Mouse (Mus musculus) brain, embryonic 14.5 days (tissue): ENCODE measurements around the gene Gm3415.

Source experiments
- CTCF ChIP-seq: fragments of 200-500 bp; IDR thresholded peaks from 2 replicates; pipeline ENCODE4 v1.5.1; 2012; ENCODE audit warnings: inconsistent platforms, mild to moderate bottlenecking, moderate library complexity, borderline replicate concordance; ENCODE audit not compliant: insufficient read depth, insufficient read length; ENCODE audit errors: extremely low read depth
- POLR2A ChIP-seq: fragments of 200-500 bp; IDR thresholded peaks from 2 replicates; pipeline ENCODE4 v1.6.1; 2012; ENCODE audit warnings: mild to moderate bottlenecking, inconsistent platforms, borderline replicate concordance; ENCODE audit not compliant: poor library complexity, insufficient read depth, insufficient read length, severe bottlenecking; ENCODE audit errors: extremely low read depth

- TF ChIP-seq CTCF = no peak
- no peak for TF ChIP-seq POLR2A
These were observed 29.3 kb downstream of the Gm3415 start for GRCm38 (mm10) chr5:146585307-146585651.
